Mouse (Mus musculus): ENCODE results near the gene Poll. TPM values are rescaled to one million over a fixed set of nuclear protein-coding genes. Genes with fewer than 3 reads are reported as not detected.

Poll gene
- polyA plus RNA-seq, 1 experiment from 2014 or later: 12.5 TPM

GRCm38 (mm10) chr19:45580235-45580634 lies 19.9 kb upstream of the Poll start:
- Histone ChIP-seq H3K4me1 (replicated peaks; ENCODE audit: insufficient read depth, low read length) (peaks cover 4% of the 10 kb centered on the region; the same call in 1 of the 2 replicates), H3K4me2 (ENCODE audit: low read length) (no peak overlapping the region)

GRCm38 (mm10) chr19:45579416-45579815 lies 19.1 kb upstream of the Poll start:
- DNase-seq (ENCODE audit: low spot score) (no peak), ATAC-seq (replicated peaks; ENCODE audit: low FRiP score, low read depth) (no peak)
- Histone ChIP-seq H3K9me3 (replicated peaks; ENCODE audit: low read length) (no peaks in the 10 kb centered on the region), H3K36me3 (ENCODE audit: insufficient read depth, low read length) (peaks cover 27% of the 10 kb centered on the region), H3K4me3 (replicated peaks; ENCODE audit: low read depth, low read length) (no peak overlapping the region), H3K4me2 (ENCODE audit: low read length) (no peak overlapping the region), H3K27me3 (ENCODE audit: insufficient read depth, low read length) (no peaks in the 10 kb centered on the region), H3K27ac (no peak overlapping the region), H3K4me1 (replicated peaks; ENCODE audit: insufficient read depth, low read length) (peaks cover 4% of the 10 kb centered on the region; the same call in 1 of the 2 replicates), H3K9ac (ENCODE audit: low read depth, low read length) (no peak overlapping the region)
- TF ChIP-seq CTCF (IDR thresholded peaks at IDR 0.05; ENCODE audit: low read depth): no peak
- WGBS: 93% methylated on average over 7 of the region's 7 CpGs

More at GRCm38 (mm10) chr19:45580235-45580634, 19.9 kb upstream of the Poll start:
- TF ChIP-seq CTCF (IDR thresholded peaks at IDR 0.05; ENCODE audit: low read depth): no peak
- WGBS: 69% methylated on average over 12 of the region's 12 CpGs
- H3K27me3 ChIP-seq (ENCODE audit: insufficient read depth, low read length): no peaks in the 10 kb centered on the region
- ATAC-seq (replicated peaks; ENCODE audit: low FRiP score, low read depth): no peak
- H3K27ac ChIP-seq: no peak overlapping the region
- H3K36me3 ChIP-seq (ENCODE audit: insufficient read depth, low read length): peaks cover 27% of the 10 kb centered on the region
- H3K4me3 ChIP-seq (replicated peaks; ENCODE audit: low read depth, low read length): no peak overlapping the region
- no peak overlapping the region for H3K9ac ChIP-seq (ENCODE audit: low read depth, low read length)
- no peaks in the 10 kb centered on the region for H3K9me3 ChIP-seq (replicated peaks; ENCODE audit: low read length)
- DNase-seq (ENCODE audit: low spot score): no peak

- Histone ChIP-seq H3K27me3 (ENCODE audit: insufficient read depth, low read length) (no peaks in the 10 kb centered on the region), H3K4me3 (replicated peaks; ENCODE audit: low read depth, low read length) (no peak overlapping the region), H3K9ac (ENCODE audit: low read depth, low read length) (no peak overlapping the region), H3K9me3 (replicated peaks; ENCODE audit: low read length) (no peaks in the 10 kb centered on the region), H3K36me3 (ENCODE audit: insufficient read depth, low read length) (peaks cover 27% of the 10 kb centered on the region), H3K4me2 (ENCODE audit: low read length) (no peak overlapping the region), H3K4me1 (replicated peaks; ENCODE audit: insufficient read depth, low read length) (peaks cover 4% of the 10 kb centered on the region; the same call in 1 of the 2 replicates), H3K27ac (no peak overlapping the region)
- DNase-seq (ENCODE audit: low spot score): no peak
- WGBS: 84% methylated on average over 12 of the region's 12 CpGs
- TF ChIP-seq CTCF (IDR thresholded peaks at IDR 0.05; ENCODE audit: low read depth): no peak
- no peak for ATAC-seq (replicated peaks; ENCODE audit: low FRiP score, low read depth)
Measured at GRCm38 (mm10) chr19:45578976-45579375, 18.6 kb upstream of the Poll start.

GRCm38 (mm10) chr19:45577141-45577750 lies 16.9 kb upstream of the Poll start:
- TF ChIP-seq CTCF (IDR thresholded peaks at IDR 0.05; ENCODE audit: low read depth): no peak
- DNase-seq (ENCODE audit: low spot score) (no peak), ATAC-seq (replicated peaks; ENCODE audit: low FRiP score, low read depth) (no peak)
- Histone ChIP-seq H3K27ac (no peak overlapping the region), H3K9ac (ENCODE audit: low read depth, low read length) (no peak overlapping the region), H3K4me1 (replicated peaks; ENCODE audit: insufficient read depth, low read length) (peaks cover 1% of the 10 kb centered on the region; the same call in 1 of the 2 replicates), H3K27me3 (ENCODE audit: insufficient read depth, low read length) (no peaks in the 10 kb centered on the region), H3K9me3 (replicated peaks; ENCODE audit: low read length) (no peaks in the 10 kb centered on the region), H3K36me3 (ENCODE audit: insufficient read depth, low read length) (peaks cover 27% of the 10 kb centered on the region), H3K4me3 (replicated peaks; ENCODE audit: low read depth, low read length) (no peak overlapping the region), H3K4me2 (ENCODE audit: low read length) (no peak overlapping the region)
- WGBS: 67% methylated on average over 14 of the region's 14 CpGs

GRCm38 (mm10) chr19:45575632-45576001 lies 15.3 kb upstream of the Poll start:
- DNase-seq (ENCODE audit: low spot score) (no peak), ATAC-seq (replicated peaks; ENCODE audit: low FRiP score, low read depth) (no peak)
- no peaks in the 10 kb centered on the region; the same call in 1 of the 2 replicates for H3K4me1 ChIP-seq (replicated peaks; ENCODE audit: insufficient read depth, low read length)
- no peak overlapping the region for H3K4me2 ChIP-seq (ENCODE audit: low read length)
- H3K27ac ChIP-seq: no peak overlapping the region
- no peak for TF ChIP-seq CTCF (IDR thresholded peaks at IDR 0.05; ENCODE audit: low read depth)
- 34% methylated on average over 8 of the region's 8 CpGs for WGBS
- H3K9me3 ChIP-seq (replicated peaks; ENCODE audit: low read length): no peaks in the 10 kb centered on the region
- H3K4me3 ChIP-seq (replicated peaks; ENCODE audit: low read depth, low read length): no peak overlapping the region
- peaks cover 27% of the 10 kb centered on the region for H3K36me3 ChIP-seq (ENCODE audit: insufficient read depth, low read length)
- H3K27me3 ChIP-seq (ENCODE audit: insufficient read depth, low read length): no peaks in the 10 kb centered on the region
- no peak overlapping the region for H3K9ac ChIP-seq (ENCODE audit: low read depth, low read length)

DNA sequence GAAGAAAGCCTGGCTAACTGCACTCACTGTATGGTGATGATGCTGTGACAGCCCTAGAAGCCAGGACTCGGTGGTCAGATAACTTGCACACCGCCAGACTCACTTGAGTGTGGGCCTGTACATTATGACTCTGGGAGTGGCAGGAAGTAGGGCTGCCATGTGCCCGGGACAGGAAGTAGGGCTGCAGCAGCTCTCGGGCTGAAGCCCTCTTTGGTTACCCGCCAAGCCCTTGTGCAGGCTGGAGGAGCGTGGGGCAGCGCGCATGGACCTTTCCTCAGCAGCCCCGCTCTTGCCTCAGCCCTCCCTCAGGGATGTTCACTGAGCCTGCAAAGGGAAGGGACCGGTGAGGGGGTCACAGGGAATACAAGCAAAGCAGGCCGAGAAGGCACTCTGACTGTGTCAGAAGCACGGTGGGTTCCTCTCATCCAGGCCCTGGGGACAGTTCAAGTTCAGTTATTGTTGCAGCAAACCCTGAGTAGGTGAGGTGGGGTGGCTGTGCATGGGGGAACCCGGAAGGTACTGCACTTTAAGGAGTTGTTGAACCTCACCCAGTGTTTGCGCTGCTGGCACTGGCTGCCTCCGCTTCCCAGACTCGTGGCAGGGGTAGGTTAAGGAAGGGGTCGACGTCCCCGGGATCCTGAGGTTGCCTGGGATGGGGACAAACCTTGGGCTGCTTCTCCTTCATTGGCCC lies 14.8 kb upstream of the Poll start:
- Histone ChIP-seq H3K9me3 (replicated peaks; ENCODE audit: low read length) (no peaks in the 10 kb centered on the region), H3K4me1 (replicated peaks; ENCODE audit: insufficient read depth, low read length) (no peaks in the 10 kb centered on the region; the same call in 1 of the 2 replicates), H3K36me3 (ENCODE audit: insufficient read depth, low read length) (peaks cover 27% of the 10 kb centered on the region), H3K27ac (no peak overlapping the region), H3K9ac (ENCODE audit: low read depth, low read length) (no peak overlapping the region), H3K27me3 (ENCODE audit: insufficient read depth, low read length) (no peaks in the 10 kb centered on the region), H3K4me2 (ENCODE audit: low read length) (no peak overlapping the region), H3K4me3 (replicated peaks; ENCODE audit: low read depth, low read length) (no peak overlapping the region)
- no peak for DNase-seq (ENCODE audit: low spot score)
- no peak for TF ChIP-seq CTCF (IDR thresholded peaks at IDR 0.05; ENCODE audit: low read depth)
- WGBS: 47% methylated on average over 19 of the region's 19 CpGs
- ATAC-seq (replicated peaks; ENCODE audit: low FRiP score, low read depth): no peak
